Mouse (Mus musculus): ENCODE results near the gene Krt88.

Gene Krt88

GRCm38 (mm10) chr15:101447444-101447843 lies at the start of gene Krt88:
Krt88 (plus strand) TSS chr15:101447744.
- DNase-seq (ENCODE audit: low spot score) = no peak

GRCm38 (mm10) chr15:101398269-101398668 lies 49.3 kb upstream of the Krt88 start:
- no peak for DNase-seq (ENCODE audit: low spot score)

GRCm38 (mm10) chr15:101410775-101411174 lies 36.8 kb upstream of the Krt88 start, which contains the start of gene Krt7:
Krt7 (plus strand) TSS chr15:101411043.
- no peak for DNase-seq (ENCODE audit: low spot score)

- DNase-seq (ENCODE audit: low spot score) = peak; percentile 68
These were observed 35.4 kb upstream of the Krt88 start for GRCm38 (mm10) chr15:101412188-101412587.

DNA sequence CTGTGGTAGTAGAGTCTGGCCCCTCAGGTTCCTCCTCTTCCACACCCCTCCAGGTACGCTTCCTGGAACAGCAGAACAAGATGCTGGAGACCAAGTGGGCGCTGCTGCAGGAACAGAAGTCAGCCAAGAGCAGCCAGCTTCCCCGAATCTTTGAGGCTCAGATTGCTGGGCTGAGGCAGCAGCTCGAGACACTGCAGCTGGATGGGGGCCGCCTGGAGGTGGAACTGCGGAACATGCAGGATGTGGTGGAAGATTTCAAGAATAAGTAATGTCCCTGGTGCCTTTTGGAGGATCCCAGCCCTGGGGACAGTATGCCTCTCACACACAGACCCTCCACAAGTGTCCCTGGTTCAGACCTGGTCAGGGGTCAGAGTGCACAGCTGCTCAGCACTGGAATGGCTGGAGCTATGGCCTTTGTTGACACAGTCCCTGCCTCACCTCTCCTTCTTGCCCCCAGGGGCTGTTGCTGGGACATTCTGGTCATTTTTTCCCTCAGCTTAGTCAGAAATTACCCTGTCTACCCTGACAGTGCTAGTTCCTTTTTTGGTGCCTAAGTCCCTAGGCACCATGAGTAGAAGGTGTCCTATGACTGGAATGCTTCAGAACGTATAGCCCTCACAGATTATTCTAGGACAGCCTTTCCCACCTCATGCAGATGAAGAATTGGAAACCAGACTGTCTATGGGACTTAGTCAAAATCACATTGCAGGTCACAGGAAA lies 33.5 kb upstream of the Krt88 start:
- no peak for DNase-seq (ENCODE audit: low spot score)

GRCm38 (mm10) chr15:101414807-101415565 lies 32.6 kb upstream of the Krt88 start:
- DNase-seq (ENCODE audit: low spot score) = no peak

DNA sequence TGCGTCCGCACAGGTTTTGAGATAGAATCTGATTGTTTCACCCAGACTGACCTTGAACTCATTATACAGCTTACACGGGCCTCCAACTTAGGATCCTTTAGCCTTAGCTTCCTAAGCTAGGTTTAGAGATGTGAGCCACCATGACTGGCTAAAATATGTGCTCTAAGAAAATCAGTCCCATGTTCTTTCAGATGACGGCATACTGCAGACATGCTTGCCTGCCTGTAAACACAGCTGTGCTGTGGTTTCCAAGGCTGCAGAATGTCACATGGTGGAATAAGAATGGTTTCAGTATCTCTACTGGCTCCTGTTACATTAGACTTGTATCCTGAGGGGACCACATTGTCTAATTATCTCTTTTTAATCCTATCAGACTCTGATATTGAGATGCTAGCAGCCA lies 28.6 kb upstream of the Krt88 start:
- no peak for DNase-seq (ENCODE audit: low spot score)

DNA sequence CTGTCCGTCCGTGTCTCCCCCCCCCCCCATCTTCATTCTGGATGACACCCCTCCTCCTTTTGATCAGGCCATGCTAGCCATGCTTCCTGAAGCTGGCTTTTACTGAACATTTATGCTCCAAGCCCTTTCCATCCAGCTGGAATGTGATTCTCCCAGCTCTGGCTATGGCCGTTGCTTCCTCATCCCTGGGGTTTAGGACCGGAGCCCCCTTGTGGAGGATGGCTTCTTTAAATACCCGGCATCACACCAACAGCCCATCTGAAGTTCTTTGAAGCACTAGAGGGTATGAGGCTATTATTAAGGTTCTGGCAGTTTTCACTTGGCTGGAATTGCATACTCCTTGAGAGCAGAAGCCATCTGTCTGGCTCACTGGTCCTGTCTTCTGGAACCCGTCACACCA lies 26.6 kb upstream of the Krt88 start:
- no peak for DNase-seq (ENCODE audit: low spot score)

- DNase-seq (ENCODE audit: low spot score) = no peak
These were observed 22.6 kb upstream of the Krt88 start for GRCm38 (mm10) chr15:101424914-101425313.

- no peak for DNase-seq (ENCODE audit: low spot score)
These were observed 10.9 kb upstream of the Krt88 start for GRCm38 (mm10) chr15:101436611-101437010.

DNA sequence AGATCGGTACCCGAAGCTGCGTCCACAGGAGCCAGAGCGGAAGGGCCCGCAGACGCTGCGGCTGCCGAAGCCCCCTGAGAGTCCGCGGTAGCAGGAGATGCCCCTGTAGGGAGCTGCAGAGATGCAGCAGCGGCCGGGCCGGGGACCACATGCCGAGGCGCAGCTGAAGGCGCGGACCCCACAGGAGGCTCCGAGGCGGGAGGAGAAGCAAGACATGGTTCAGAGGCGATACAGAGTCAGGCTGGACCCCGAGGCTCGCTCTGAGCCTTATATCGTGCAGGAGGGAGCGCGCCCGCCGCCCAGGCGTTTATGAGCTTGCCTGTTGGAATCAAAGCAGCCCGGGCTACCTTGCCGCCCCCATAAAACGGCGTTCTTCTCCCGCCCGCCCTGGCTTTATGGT lies 9.0 kb upstream of the Krt88 start, which contains the start of gene Krt87:
Krt87 (minus strand) TSS at position 250 of the 400 bp plus-strand sequence.
- DNase-seq (ENCODE audit: low spot score) = no peak

- DNase-seq (ENCODE audit: low spot score) = no peak
These were observed 6.7 kb upstream of the Krt88 start for GRCm38 (mm10) chr15:101440837-101441236.

GRCm38 (mm10) chr15:101446572-101446971 lies 972 bp upstream of the Krt88 start:
- no peak for DNase-seq (ENCODE audit: low spot score)

GRCm38 (mm10) chr15:101453093-101453736 lies 5.7 kb downstream of the Krt88 start:
- peak; percentile 73 for DNase-seq (ENCODE audit: low spot score)

GRCm38 (mm10) chr15:101454774-101455173 lies 7.2 kb downstream of the Krt88 start:
- no peak for DNase-seq (ENCODE audit: low spot score)

DNA sequence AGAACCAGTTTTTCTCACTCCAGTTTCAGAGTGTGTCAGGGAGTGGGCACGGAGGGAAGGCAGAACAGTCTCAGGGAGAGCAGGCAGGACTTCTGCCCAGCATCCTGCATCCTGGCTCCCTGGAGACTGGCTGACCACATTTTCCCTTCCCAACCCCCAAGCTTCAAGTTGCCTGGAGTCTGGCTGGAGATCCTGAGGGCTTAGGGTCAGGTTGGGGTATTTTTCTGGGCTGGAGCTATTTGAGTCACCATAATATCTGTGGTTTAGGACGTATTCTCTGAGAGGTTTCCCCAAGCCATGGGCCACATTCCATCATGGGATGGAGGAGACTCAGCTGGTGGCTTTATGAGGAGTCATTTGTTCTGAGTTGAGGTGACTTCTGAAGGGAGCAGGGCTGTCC lies 7.7 kb downstream of the Krt88 start:
- no peak for DNase-seq (ENCODE audit: low spot score)

DNA sequence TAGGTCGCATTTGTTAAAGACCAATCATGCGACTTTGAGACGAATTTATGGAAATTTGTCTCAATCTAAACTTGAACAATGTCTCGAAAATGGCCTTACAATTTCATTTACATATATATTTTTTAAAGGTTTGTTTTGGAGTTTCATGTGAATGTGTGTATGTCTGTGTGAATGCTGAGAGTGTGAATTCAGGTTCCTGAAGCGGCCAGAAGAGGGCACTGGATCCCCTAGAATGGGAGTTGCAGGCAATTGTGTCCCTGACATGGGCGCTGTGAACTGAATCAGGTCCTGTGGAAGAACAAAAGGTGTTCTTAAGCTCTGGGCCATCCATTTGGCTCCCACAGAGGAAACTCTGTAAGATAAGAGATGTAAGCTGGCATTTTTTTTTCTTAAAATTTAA lies 8.3 kb downstream of the Krt88 start:
- DNase-seq (ENCODE audit: low spot score) = no peak

GRCm38 (mm10) chr15:101458361-101458930 lies 10.9 kb downstream of the Krt88 start:
- DNase-seq (ENCODE audit: low spot score) = no peak

GRCm38 (mm10) chr15:101459283-101459682 lies 11.7 kb downstream of the Krt88 start:
- no peak for DNase-seq (ENCODE audit: low spot score)

GRCm38 (mm10) chr15:101463651-101464050 lies 16.1 kb downstream of the Krt88 start, which contains the start of gene Krt81:
Krt81 (minus strand) TSS chr15:101463751.
- DNase-seq (ENCODE audit: low spot score) = no peak

DNA sequence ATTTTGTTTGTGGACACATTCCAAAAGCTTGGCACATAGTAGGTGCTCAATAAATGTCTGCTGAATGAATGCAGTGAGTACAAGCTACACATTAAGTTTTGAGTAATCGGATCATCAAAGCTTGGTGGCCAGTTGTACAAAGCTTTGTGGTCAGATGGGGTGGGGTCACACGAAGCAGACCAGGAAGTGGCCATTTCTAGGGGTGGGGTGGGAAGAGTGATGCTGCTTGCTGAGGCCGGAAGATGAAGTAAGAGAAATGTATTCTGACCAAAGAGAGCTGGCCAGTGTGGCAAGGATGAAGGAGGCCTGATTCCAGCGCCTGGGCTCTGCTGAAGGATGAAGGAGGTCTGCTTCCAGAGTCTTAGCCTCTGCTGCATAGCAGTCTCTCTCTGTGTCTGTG lies 21.5 kb downstream of the Krt88 start:
- DNase-seq (ENCODE audit: low spot score) = no peak

DNA sequence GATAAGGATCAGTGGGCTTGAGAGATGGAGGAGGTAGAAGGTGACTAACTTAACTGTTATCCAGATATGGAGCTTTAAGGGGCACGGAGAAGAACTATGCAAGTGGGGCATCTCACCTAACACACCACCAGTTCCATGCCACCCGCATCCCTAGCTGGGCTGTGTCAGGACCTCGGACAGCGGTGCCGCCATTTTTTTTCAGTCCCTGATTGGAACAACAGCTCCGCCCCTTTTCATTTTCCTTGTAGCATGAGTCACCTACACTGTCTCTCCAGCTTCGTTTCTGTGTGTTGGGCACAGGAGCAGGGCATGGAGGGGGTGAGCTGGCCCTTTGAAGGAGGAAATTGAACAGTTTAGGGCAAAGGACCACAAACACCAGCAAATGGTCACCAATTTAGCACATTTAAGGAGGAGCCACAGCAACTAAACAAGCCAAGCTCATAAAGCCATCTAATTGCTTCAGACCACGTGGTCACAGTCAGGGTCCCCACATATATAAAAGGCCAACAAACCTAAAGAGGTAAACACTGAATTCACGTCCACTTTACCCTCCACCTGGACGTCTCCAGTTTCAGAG lies 25.5 kb downstream of the Krt88 start, which contains the start of gene Krt86:
Krt86 (plus strand) TSS at position 527 of the 577 bp plus-strand sequence.
- peak; percentile 41 for DNase-seq (ENCODE audit: low spot score)
